Mouse (Mus musculus): ENCODE results near the gene Nfya. TPM values are rescaled to one million over a fixed set of nuclear protein-coding genes. Genes with fewer than 3 reads are reported as not detected.
"Not testable (repeated sequence)": the region's sequence is repeated elsewhere in the genome, so short reads cannot be mapped to it uniquely, and the experiment has no call there.

Gene Nfya
- polyA plus RNA-seq, 1 experiment: 54.8 TPM

DNA sequence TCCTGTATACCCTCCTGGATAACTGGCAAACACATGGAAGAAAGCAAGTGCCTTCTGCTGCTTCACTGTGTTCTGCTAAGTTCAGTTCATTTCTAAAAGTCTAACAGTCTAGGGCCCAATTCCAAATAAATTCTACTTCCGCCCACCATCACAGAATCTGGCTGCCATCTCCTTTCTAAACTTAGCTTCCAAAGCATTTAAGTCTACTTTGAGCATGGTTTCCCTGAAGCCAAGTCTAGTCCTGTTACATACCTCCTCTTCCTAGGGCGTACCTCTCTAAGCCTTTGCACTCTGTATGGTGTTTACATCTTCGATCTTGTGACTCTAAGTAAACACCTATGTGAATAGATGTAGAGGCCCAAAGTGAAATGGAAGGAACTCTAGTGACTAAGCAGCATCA lies 17.1 kb downstream of the Nfya start:
- DNase-seq (ENCODE audit: low read depth): no peak

DNA sequence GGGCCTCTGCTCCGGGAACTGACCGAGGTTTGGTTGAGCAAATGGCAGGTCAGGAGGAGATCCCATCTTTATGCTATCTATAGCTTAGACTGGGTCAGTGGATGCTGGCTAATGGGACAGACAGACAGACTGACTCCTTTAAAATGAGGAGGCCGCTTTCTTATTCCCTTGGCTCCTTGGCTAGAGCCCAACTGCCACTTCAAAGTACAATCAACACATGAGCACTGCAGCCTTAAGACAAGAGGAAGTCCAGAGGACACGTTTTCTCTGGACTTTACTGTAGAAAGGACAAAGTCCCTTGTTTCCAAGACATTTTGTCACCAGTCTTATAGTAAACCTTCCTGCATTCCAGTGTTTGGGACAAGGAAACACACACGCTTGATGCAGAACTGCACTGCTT lies 18.3 kb downstream of the Nfya start:
- no peak for DNase-seq (ENCODE audit: low read depth)

DNA sequence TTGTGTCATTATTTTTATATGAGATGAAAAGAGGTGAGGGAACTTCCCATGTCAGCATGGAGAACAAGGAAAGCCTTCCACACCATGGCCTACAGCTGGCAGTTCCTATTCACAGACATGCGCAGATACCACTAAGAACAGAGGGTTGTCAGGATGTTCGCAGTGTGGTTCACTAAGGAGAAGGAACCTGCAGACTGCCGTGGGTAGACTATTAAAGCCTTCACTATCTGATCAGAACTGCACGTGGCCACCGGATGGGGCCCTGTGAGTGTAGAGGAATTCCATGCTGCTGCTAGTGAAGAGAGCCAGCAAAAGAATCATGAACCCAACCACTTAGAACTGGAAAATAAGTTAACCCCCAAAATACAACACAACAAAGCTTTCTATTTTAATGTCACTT lies 20.3 kb downstream of the Nfya start:
- no peak for DNase-seq (ENCODE audit: low read depth)

DNA sequence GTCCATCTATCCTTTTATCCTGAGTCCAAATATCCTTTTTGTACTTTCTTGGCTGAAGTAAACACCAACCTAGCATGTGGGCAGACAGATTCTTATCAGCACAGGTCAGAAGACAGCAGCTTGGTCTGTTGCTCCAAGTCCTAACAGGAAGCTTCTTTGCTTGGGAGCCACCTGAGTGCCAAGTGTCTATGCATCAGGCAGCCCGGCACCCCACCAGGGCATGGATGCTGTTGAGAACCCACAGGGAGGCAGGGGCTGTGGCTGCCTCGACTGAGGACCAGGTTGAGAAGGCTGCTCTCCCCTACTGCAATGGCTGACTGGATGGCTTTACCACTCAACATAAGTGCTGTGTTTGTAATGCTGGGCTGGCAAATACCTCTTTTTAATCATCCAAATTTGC lies 21.0 kb downstream of the Nfya start:
- no peak for DNase-seq (ENCODE audit: low read depth)

DNA sequence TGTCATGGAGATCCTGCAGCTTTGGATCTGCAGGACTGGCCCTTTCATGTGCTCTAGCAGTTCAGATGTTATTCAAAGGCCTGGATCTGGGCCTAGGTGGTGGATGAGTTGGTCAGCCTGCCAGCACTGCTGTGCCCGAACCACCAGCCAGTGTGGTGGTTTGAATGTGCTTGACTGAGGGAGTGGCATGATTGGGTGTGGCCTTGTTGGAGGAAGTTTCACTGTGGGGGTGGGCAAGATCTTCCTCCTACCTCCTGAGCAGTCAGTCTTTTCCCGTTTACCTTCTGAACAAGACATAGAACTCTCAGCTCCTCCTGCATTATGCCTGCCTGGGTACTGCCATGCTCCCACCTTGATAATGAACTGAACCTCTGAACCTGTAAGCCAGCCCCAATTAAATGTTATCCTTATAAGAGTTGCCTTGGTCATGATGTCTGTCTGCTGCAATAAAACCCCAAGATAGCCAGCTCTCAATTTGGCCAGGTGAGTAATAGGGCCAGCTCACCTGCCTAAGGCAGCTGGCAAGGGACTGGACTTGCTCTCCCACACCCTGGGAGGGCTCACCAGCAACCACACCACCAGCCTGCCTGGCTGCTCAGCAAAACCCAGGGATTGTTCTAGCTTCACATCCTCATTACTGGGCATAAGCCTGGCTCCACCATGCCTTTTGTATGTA lies 23.8 kb downstream of the Nfya start:
- DNase-seq (ENCODE audit: low read depth): no peak

DNA sequence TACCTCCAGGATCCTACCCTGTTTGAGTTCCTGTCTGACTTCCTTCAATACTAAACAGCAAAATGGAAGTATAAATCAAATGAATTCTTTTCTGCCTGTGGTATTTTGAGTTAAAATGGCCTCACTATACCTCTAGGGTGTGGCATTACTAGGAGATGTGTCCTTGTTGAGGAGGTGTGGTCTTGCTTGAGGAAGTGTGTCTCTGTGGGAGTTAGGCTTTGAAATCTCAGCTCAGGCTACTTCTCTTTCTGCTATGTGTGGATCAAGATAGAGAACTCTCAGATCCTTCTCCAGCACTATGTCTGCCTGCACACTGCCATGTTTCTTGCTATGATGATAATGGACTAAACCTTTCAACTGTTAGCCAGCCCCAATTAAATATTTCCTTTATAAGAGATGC lies 30.7 kb downstream of the Nfya start:
- no peak for DNase-seq (ENCODE audit: low read depth)

DNA sequence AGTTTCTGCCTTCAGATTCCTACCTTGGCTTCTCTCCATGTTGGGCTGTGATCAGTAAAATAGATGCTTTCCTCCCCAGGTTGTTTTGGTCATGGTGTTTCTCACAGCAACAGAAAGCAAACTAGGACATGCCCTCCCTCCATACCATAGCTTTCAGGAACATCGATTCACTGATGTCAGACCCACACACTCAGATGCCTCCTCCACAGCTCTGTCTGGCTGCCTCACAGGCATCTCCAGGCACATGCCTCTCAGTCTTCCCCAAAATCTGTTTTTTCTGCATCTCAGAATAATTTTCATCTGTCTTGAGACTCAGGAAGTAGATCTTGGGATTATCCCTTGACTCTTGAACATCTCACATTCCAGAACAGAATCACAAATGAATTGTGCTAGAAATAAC lies 33.6 kb downstream of the Nfya start:
- no peak for DNase-seq (ENCODE audit: low read depth)

DNA sequence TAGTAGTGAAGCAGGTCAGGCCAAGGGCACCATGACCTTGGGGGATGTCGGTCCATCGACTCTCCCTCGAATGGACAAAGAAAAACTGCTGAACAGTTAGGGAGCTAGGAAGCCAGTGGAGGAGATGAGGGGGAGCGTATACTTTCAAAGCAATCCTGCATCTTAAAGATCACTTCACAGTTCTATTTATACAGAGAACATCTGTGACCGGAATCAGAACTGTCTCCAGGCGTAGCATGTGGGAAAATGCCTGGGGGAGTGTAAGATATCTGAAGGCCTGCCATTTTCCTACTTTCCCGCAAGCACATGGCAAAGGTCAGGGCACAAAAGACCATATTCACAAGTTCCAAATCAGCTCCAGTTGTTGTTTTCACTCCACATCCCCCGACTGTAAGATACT lies 36.7 kb downstream of the Nfya start:
- no peak for DNase-seq (ENCODE audit: low read depth)

DNA sequence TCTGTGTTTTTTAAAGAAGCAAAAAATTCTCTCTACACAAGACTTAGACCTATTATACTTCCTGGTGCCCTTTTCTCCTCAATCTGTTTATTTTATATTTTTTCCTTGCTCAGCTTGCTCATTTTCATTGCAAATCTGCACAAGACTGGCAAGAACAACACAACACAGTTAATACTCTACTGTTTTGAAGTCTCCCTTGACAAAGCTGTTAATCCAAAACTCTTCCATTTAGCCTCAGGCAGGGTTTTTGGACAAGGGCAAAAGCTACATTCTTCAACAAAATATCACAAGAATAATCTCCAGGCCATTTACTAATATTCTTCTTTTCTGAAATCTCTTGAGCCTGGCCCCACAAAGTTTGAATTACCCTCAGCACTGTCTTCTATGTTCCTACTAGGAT lies 38.1 kb downstream of the Nfya start:
- no peak for DNase-seq (ENCODE audit: low read depth)

DNA sequence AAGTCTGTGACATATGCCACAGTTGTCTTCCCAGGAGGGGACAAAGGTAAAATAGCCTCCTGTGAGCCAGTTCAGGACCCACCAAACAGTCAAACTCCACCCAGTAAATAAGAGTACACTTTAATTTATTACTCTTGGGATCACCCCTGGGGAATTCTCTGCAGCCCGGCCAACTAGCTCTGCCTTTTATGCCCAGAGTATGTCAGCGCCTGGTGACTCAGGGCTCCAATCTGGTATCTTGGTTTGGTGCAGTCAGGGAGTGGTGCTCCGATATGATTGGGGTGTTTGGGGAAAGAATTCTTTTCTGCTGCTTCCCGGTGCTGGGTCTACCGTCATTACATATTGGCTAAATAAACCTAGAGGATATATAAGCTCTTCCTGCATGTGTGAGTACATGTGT lies 42.9 kb downstream of the Nfya start:
- no peak for DNase-seq (ENCODE audit: low read depth)

DNA sequence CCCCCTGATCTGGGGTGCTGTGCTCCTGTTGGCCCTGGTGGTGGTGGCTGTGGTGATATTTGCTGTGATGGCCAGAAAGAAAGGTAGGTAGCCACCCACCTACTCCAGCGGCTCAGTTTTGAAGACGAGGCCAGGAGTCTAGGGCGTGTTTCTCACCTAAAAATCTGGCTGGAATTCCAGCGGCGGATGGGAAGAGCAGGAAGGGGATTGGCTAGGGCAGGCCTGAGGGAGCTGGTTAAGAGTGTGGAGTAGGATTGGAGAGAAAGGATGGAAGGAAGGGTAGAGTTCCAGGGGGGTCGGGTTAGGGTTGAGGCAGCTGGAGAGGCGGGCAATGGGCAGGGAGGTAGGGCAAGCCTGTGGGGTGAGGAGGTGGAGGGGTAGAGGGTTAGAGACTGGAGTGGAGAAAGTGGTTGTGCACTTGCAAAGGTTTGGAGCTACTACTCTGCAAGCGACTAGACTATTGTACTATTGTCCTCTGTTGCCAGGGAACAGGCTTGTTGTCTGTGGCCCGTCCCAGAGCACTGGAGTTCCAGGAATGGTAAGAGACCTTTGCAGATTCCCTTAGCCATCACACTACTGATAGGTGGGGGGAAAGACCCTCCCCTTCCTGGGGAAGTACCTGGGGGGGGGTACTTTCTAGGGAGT lies 44.1 kb downstream of the Nfya start:
- no peak for DNase-seq (ENCODE audit: low read depth)

DNA sequence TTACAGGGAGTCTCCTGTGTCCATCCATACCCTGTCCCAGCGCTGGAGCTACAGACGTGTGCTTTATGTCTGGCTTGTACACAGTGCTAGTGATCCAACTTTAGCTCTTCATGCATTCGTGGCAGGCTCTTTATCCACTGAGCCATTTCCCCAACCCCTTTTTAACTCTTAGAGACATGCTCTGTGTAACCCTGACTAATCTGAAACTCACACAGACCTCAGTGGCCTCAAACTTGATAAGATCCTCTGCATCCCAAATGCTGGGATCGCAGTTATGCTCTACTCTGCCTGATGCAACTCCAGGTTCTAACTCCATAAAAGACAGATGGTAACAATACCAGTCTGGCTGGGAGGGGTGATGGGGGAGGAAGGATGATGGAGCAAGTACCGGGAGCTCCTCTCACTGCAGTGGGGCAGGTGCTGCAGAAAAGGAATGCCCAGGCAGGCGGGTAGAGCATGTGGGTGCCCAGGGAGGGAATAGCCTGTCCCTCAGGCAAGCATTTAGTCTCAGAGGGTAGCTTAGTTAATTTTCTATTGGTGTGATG lies 46.2 kb downstream of the Nfya start:
- DNase-seq (ENCODE audit: low read depth): no peak

DNA sequence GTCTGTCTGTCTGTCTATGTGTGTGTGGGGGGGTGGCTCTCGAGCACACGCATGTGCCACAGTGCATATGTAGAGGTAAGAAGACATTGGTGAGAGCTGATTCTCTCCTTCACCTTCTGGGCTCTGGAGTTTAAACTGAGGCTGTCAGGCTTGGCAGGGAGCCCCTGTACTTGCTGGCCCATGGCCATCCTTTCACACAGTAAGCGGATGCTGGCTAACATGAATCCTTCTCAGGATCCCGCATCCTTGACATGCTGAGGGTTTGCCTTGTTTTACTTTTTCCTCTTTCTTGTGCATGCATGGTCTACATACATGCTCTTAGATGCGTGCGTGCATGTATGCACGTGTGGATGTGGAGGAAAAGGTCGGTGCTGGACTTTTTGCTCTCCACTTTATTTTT lies 46.7 kb downstream of the Nfya start:
- no peak for DNase-seq (ENCODE audit: low read depth)

DNA sequence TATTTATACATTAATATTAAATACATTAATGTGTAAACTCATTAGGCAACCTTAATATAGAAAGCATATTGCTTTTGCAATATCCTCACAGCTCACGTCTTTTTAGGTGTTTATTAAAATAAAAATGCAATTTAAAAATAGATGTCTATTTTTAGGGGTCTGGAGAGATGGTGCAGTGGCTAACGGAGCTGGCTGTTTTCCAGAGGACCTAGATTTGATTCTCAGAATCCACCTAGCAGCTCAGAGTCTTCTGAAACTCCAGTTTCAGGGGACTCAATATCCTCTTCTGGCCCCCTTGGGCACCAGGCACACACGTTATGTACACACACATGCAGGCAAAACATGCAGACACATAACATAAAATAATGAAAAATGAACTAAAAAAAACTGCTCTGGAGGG lies 47.4 kb downstream of the Nfya start:
- no peak for DNase-seq (ENCODE audit: low read depth)

DNA sequence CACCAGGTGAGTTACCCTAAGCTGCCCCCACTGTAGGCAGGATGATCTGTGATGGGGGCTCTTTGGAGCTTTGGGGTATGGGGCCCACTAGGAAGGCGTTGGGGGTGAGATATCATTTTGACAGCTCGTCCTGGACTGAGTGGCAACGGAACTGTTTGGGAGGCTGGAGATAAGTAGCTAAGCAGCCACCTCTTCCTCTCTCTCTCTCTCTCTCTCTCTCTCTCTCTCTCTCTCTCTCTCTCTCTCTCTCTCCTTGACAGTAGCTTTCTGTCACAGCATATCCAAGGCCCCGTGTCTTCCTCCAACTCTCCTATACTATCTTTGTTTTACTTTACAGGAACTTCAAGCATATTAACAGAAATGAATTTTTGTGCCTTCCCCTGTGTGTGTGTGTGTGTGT lies 49.2 kb downstream of the Nfya start:
- DNase-seq (ENCODE audit: low read depth): no peak

DNA sequence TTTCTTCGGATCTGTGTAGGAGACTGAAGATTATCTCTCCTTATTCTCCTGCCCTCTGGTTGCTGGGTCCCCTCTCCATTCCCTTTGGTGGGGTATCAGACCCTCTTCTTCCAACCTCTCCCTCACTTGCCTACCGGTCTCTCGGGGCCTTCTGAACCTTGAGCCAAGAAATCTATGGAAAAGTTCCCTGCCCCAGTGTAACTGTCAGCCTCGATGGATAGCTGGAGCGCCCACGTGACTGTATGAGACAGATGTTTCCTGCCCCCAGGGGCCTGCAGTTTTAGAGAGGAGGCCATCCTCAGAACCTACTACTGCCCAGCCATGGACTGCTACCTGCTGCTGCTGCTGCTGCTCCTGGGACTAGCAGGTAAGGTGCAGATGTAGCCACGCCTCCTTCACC lies 50.1 kb downstream of the Nfya start, which contains the start of gene Treml1:
Gene Treml1, plus strand, starts transcription at position 301 of the 400 bp plus-strand sequence.
- no peak for DNase-seq (ENCODE audit: low read depth)

DNA sequence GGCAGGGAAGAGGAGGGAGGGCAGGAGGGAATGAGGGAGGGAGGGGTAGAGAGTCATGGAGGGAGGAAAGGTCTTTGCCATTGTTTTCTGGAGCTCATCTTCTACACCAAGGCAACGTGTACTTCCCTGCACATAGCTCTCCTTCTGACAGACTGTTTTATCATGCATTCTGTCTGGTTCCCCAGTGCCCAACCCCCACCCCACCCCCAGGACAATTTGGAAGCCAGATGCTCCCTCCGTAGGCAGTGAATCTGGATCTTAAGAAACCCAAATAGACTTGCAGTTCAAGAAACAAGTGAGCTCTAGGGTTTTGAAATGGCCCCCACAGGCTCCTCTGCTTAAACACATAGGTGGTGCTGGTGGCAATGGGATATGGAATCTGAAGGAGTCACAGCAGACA lies 51.8 kb downstream of the Nfya start:
- no peak for DNase-seq (ENCODE audit: low read depth)

DNA sequence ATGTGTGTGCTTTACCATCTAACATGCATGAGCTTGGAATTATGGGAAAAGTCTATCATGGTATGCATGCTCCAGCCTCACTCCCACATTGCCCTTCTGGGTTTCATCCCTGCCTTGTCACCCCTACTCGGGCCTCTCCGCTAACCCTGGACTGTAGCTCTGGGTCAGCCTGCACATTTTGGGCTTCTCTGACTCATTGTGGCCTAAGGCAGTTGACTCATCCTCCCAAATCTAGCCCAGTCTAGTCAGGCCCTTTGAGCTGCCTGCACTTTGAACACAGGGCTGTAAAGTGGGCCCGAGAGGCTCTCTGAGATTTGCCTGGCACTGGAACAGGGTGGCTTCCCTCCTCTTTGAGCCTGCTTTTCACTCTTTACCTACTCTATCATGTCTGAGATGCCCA lies 53.9 kb downstream of the Nfya start:
- no peak for DNase-seq (ENCODE audit: low read depth)

DNA sequence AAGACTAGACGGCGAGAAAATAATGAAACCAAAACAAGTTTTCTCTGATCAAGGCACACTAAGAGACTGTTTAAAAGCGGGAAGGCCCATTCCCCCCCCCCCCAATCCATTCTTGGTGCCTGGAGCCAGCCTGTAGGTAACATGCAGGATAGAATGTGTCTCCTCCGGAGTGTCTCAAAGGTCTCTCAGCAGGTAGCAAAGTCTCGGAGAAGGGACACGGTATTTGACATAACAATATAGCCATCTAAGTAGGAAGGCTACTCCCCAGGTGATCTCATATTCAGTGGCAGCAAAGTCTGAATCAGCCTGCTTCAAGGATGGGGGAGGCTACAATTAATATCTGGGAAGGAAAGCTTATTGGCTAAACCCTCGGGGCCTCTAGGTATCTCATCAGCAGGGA lies 56.7 kb downstream of the Nfya start:
- DNase-seq (ENCODE audit: low read depth): not testable (repeated sequence)

DNA sequence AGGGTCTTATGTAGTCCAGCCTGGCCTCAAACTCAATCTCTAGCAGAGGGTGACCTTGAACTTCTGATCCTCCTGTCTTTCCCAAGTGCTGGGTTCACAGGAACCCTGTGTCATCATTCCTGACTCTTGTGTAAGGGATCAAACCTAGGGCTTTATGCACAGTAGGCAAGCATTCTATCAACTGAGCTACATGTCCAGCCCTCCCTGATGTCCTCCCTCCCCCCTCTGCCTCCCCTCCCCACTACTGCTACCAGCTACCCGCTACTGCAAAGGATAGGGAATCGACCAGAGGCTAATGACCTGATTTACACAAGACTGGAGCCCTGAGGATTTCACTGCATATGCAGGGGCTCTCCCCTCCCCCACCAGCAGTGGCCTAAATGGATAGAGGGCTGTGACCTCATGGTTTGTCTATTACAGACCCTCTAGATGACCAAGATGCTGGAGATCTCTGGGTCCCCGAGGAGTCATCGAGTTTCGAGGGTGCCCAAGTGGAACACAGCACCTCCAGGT lies 59.0 kb downstream of the Nfya start:
- DNase-seq (ENCODE audit: low read depth): no peak

DNA sequence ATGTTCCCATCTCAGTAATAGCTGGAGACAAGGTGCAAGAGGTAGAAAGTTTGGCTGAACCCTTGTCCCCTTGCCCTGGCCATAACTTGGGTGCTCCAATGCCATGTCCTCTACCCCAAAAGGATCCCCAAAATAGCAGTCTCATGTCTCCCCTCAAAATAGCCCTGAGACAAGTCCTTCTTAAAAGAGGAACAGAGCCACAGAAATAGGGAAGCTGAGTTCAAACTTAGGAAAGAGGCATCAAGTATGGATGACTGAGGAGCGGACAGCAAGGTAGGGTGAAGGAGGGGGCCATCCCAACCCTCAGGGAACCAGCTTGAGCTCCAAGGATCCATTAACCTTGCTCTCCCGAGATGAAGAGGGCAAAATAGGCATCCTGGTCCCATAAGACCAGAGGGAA lies 62.4 kb downstream of the Nfya start:
- no peak for DNase-seq (ENCODE audit: low read depth)

DNA sequence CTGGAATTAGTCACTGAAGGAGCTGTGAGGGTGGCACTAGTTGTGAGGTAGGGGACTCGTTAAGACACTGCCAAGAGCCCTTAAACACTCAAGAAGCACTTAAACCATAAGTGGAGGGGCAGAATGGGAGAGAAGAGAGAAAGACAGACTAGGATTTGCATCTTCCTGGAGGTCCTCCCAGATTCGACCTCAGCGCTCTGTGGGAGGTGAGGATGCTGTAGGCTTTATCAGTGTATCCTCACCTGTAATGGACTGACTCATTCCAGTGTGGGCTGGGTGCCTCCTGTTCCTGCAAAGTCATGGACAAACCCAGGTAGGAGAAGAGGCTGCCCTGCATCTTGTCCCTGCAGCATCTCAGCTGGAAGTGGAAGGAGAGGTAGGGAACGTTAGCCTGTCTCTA lies 62.9 kb downstream of the Nfya start:
- no peak for DNase-seq (ENCODE audit: low read depth)

DNA sequence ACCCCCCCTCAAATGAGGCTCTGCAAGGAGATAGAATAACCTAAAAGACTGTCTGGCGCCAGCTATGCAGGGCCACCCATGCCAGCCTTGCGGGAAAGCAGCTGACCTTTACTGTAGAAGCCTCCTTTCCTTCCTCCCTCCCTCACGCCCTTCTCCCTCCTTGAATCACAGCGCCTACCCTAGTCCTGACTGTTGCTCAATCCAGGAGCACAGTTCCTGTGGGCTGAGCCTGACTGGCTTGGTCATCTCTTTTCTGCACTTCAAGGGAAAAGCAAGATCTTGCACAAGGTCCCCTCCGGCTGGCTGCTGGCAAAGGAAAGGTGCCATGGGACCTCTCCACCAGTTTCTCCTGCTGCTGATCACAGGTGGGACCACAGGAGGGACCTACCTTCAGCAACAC lies 63.5 kb downstream of the Nfya start, which contains the start of gene Trem2:
Gene Trem2, plus strand, starts transcription at position 171 of the 400 bp plus-strand sequence.
- no peak for DNase-seq (ENCODE audit: low read depth)

Data from gonadal fat pad, adult 2 months (tissue).